8 mouse cellular contexts compared by ENCODE assay signal in genomic region chr1:87213735-87214704, GRCm38 (mm10). TPM values are rescaled to one million over a fixed set of nuclear protein-coding genes. Genes with fewer than 3 reads are reported as not detected.
A peak's percentile ranks its signal among the peaks of the same experiment; 100 is the strongest.
DNase-seq lines count a peak whose midpoint lies in the region; ATAC-seq lines count a peak whose summit lies in the region.

Gene Eif4e2, plus strand, starts transcription at chr1:87213914.

- H3K27me3 ChIP-seq in intestine, embryonic 14.5 days (replicated peaks; ENCODE audit: control insufficient read depth, insufficient read depth, low read length) = no peaks in the 10 kb centered on the region

- peak within 1 kb of the TSS; percentile 85 for H3K4me2 ChIP-seq in intestine, embryonic 14.5 days (ENCODE audit: low read length)

- peaks cover 23% of the 10 kb centered on the region for H3K4me1 ChIP-seq in intestine, embryonic 14.5 days (replicated peaks; ENCODE audit: control insufficient read depth, insufficient read depth, low read length)

- intact Hi-C loops in left cerebral cortex, postnatal 14 days (cut with DNase I) = no loop called here

- peak within 1 kb of the TSS; percentile 60 for H3K4me3 ChIP-seq in intestine, embryonic 14.5 days (ENCODE audit: low read depth, low read length)

- DNase-seq in adrenal gland, adult 18-20 months (ENCODE audit: low spot score in 2 of 2) = peak; percentile 86 to 90
- peak; percentile 98 for DNase-seq in embryo, embryonic 11 days
- DNase-seq in gastrocnemius, postnatal 25 days = peak; percentile 95
- DNase-seq in intestine, embryonic 14.5 days (ENCODE audit: low spot score) = peak; percentile 95
- peak; percentile 92 to 95 for DNase-seq in left cerebral cortex, postnatal 14 days (ENCODE audit: low spot score in 2 of 2)
- peak; percentile 95 for DNase-seq in mesoderm, embryonic 11.5 days (ENCODE audit: low read depth, low spot score)
- DNase-seq in right cerebral cortex, postnatal 36 days (ENCODE audit: low spot score in 2 of 2) = peak; percentile 87 to 90
- peak; percentile 95 for DNase-seq in yolk sac, embryonic 10.5 days (ENCODE audit: low spot score)

- H3K27ac ChIP-seq in intestine, embryonic 14.5 days (ENCODE audit: low read depth) = peak within 1 kb of the TSS; percentile 97

- no peaks in the 10 kb centered on the region for H3K9me3 ChIP-seq in intestine, embryonic 14.5 days (ENCODE audit: control insufficient read depth, low read length)

- ATAC-seq in intestine, embryonic 14.5 days (replicated peaks; ENCODE audit: low FRiP score, low TSS enrichment, low read depth) = peak; percentile 95

- under 1% methylated on average over 75 of the region's 99 CpGs for WGBS in intestine, embryonic 14.5 days

- H3K9ac ChIP-seq in intestine, embryonic 14.5 days (ENCODE audit: low read length) = peak within 1 kb of the TSS; percentile 94

- H3K36me3 ChIP-seq in intestine, embryonic 14.5 days (ENCODE audit: control insufficient read depth, insufficient read depth, low read length) = peaks cover 1% of the 10 kb centered on the region; the same call in 1 of the 2 replicates

RNA-seq across cellular contexts. Expression of gene Eif4e2, which starts in this region (rescaled TPM):
- total RNA-seq in adrenal gland, adult 18-20 months (2021) = 10 to 100 TPM; 76.6 to 85.7 TPM
- total RNA-seq in gastrocnemius, postnatal 25 days (2021) = 10 to 100 TPM; 49.6 to 51.7 TPM
- polyA plus RNA-seq in intestine, embryonic 14.5 days (2014; fragmentation: Nextera tagmentation; extraction: Ambion mirVana) = 131 and 141 TPM in 2 replicates
- total RNA-seq in left cerebral cortex, postnatal 14 days (2021) = 10 to 100 TPM; 72.7 to 75.0 TPM

Comparison
In these comparisons a context has a peak if more than half of its experiments do, and no peak if none do; other contexts are left out.
1. Peak in every context shown above with its lines: DNase-seq, ATAC-seq, H3K4me3 ChIP-seq and H3K27ac ChIP-seq.